Mouse (Mus musculus): ENCODE data around the gene Mfsd6l. TPM values are rescaled to one million over a fixed set of nuclear protein-coding genes. Genes with fewer than 3 reads are reported as not detected.

The Mfsd6l gene
- total and polyA plus RNA-seq, 3 experiments, result 0.27 TPM; not detected in 2

- DNase-seq (ENCODE audit: low spot score), result no peak
- Histone ChIP-seq H3K9me3 (replicated peaks) (no peaks in the 10 kb centered on the region), H3K4me3 (ENCODE audit: low read depth, low read length) (no peak overlapping the region), H3K27me3 (ENCODE audit: insufficient read depth, low read length) (no peaks in the 10 kb centered on the region), H3K4me1 (ENCODE audit: insufficient read depth, low read depth, low read length) (no peaks in the 10 kb centered on the region), H3K36me3 (replicated peaks) (no peaks in the 10 kb centered on the region)
- no peak for ATAC-seq (ENCODE audit: extremely low read depth, insufficient number of reproducible peaks, low FRiP score, poor library complexity, severe bottlenecking)
- TF ChIP-seq GATA2 (IDR thresholded peaks at IDR 0.05; ENCODE audit: borderline replicate concordance, low read depth, low read length) (no peak), GATA1 (IDR thresholded peaks at IDR 0.05; ENCODE audit: borderline replicate concordance, low read length) (no peak), POLR2AphosphoS5 (IDR thresholded peaks at IDR 0.05; ENCODE audit: insufficient replicate concordance, low read depth, low read length) (no peak), CTCF (IDR thresholded peaks at IDR 0.05; ENCODE audit: low read depth, low read length) (no peak), TAL1 (conservative IDR thresholded peaks at IDR 0.05; ENCODE audit: low read depth, low read length) (no peak)
Observed at GRCm38 (mm10) chr11:68545172-68545571, 10.8 kb upstream of the Mfsd6l start.

GRCm38 (mm10) chr11:68545682-68546222 is 10.2 kb upstream of the Mfsd6l start:
- H3K36me3 ChIP-seq (replicated peaks), result no peaks in the 10 kb centered on the region
- no peaks in the 10 kb centered on the region for H3K9me3 ChIP-seq (replicated peaks)
- ATAC-seq (ENCODE audit: extremely low read depth, insufficient number of reproducible peaks, low FRiP score, poor library complexity, severe bottlenecking) (no peak), DNase-seq (ENCODE audit: low spot score) (no peak)
- TF ChIP-seq POLR2AphosphoS5 (IDR thresholded peaks at IDR 0.05; ENCODE audit: insufficient replicate concordance, low read depth, low read length), result no peak
- TF ChIP-seq GATA2 (IDR thresholded peaks at IDR 0.05; ENCODE audit: borderline replicate concordance, low read depth, low read length), result no peak
- TF ChIP-seq TAL1 (conservative IDR thresholded peaks at IDR 0.05; ENCODE audit: low read depth, low read length), result no peak
- no peak for TF ChIP-seq GATA1 (IDR thresholded peaks at IDR 0.05; ENCODE audit: borderline replicate concordance, low read length)
- no peak for TF ChIP-seq CTCF (IDR thresholded peaks at IDR 0.05; ENCODE audit: low read depth, low read length)
- H3K4me1 ChIP-seq (ENCODE audit: insufficient read depth, low read depth, low read length), result no peaks in the 10 kb centered on the region
- H3K27me3 ChIP-seq (ENCODE audit: insufficient read depth, low read length), result no peaks in the 10 kb centered on the region
- H3K4me3 ChIP-seq (ENCODE audit: low read depth, low read length), result no peak overlapping the region

DNA sequence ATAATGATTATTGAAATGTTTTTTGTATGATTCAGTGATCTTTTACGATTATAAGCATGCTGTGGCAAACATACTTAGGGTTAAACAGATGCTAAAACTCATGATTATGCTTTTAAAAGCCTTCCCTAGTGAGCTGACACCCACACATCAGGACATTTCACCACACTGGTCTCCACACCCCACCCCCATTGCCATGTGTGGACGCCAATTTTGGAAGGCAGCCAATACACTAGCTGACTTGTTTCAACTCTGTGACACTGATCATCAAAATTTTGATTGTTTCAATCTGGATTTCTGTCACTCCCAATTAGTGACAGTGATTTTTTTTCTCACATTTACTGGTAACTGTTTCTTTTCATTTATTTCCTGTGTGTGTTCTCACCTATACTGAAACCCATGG is 8.5 kb upstream of the Mfsd6l start:
- DNase-seq (ENCODE audit: low spot score) (no peak), ATAC-seq (ENCODE audit: extremely low read depth, insufficient number of reproducible peaks, low FRiP score, poor library complexity, severe bottlenecking) (no peak)
- no peak overlapping the region for H3K4me3 ChIP-seq (ENCODE audit: low read depth, low read length)
- TF ChIP-seq TAL1 (conservative IDR thresholded peaks at IDR 0.05; ENCODE audit: low read depth, low read length), result no peak
- TF ChIP-seq GATA1 (IDR thresholded peaks at IDR 0.05; ENCODE audit: borderline replicate concordance, low read length), result no peak
- no peak for TF ChIP-seq POLR2AphosphoS5 (IDR thresholded peaks at IDR 0.05; ENCODE audit: insufficient replicate concordance, low read depth, low read length)
- TF ChIP-seq CTCF (IDR thresholded peaks at IDR 0.05; ENCODE audit: low read depth, low read length), result no peak
- TF ChIP-seq GATA2 (IDR thresholded peaks at IDR 0.05; ENCODE audit: borderline replicate concordance, low read depth, low read length), result no peak
- H3K27me3 ChIP-seq (ENCODE audit: insufficient read depth, low read length), result no peaks in the 10 kb centered on the region
- no peaks in the 10 kb centered on the region for H3K9me3 ChIP-seq (replicated peaks)
- no peaks in the 10 kb centered on the region for H3K36me3 ChIP-seq (replicated peaks)
- H3K4me1 ChIP-seq (ENCODE audit: insufficient read depth, low read depth, low read length), result no peaks in the 10 kb centered on the region

- H3K4me1 ChIP-seq (ENCODE audit: insufficient read depth, low read depth, low read length), result no peaks in the 10 kb centered on the region
- H3K36me3 ChIP-seq (replicated peaks), result no peaks in the 10 kb centered on the region
- DNase-seq (ENCODE audit: low spot score) (no peak), ATAC-seq (ENCODE audit: extremely low read depth, insufficient number of reproducible peaks, low FRiP score, poor library complexity, severe bottlenecking) (no peak)
- H3K27me3 ChIP-seq (ENCODE audit: insufficient read depth, low read length), result no peaks in the 10 kb centered on the region
- no peak overlapping the region for H3K4me3 ChIP-seq (ENCODE audit: low read depth, low read length)
- H3K9me3 ChIP-seq (replicated peaks), result no peaks in the 10 kb centered on the region
- TF ChIP-seq CTCF (IDR thresholded peaks at IDR 0.05; ENCODE audit: low read depth, low read length) (peak; percentile 75; the same call in 1 of the 2 replicates), GATA1 (IDR thresholded peaks at IDR 0.05; ENCODE audit: borderline replicate concordance, low read length) (no peak)
Observed at GRCm38 (mm10) chr11:68549597-68549996, 6.4 kb upstream of the Mfsd6l start.

DNA sequence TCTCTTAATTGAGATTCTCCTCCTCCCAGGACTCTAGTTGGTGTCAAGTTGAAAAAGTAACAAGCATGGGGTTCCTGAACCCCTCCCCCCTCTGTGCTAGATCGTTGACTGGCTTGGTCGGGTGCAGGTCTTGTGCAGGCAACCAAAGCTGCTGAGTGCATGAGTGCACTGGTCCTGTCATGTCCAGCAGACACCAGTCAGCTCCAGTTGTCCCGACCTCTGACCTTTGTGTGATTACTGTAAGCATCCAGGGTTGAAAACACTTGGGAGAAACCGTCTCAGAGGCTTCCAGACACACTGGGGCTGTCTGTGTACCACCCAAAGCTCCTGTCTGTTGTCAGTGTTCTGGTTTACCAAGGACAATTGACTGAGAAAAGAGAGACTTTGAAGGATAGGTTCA is 5.6 kb upstream of the Mfsd6l start:
- Histone ChIP-seq H3K9me3 (replicated peaks) (no peaks in the 10 kb centered on the region), H3K4me1 (ENCODE audit: insufficient read depth, low read depth, low read length) (no peaks in the 10 kb centered on the region), H3K4me3 (ENCODE audit: low read depth, low read length) (no peak overlapping the region), H3K36me3 (replicated peaks) (no peaks in the 10 kb centered on the region), H3K27me3 (ENCODE audit: insufficient read depth, low read length) (no peaks in the 10 kb centered on the region)
- no peak for ATAC-seq (ENCODE audit: extremely low read depth, insufficient number of reproducible peaks, low FRiP score, poor library complexity, severe bottlenecking)
- TF ChIP-seq CTCF (IDR thresholded peaks at IDR 0.05; ENCODE audit: low read depth, low read length) (no peak), POLR2AphosphoS5 (IDR thresholded peaks at IDR 0.05; ENCODE audit: insufficient replicate concordance, low read depth, low read length) (no peak), GATA1 (IDR thresholded peaks at IDR 0.05; ENCODE audit: borderline replicate concordance, low read length) (no peak), GATA2 (IDR thresholded peaks at IDR 0.05; ENCODE audit: borderline replicate concordance, low read depth, low read length) (no peak), TAL1 (conservative IDR thresholded peaks at IDR 0.05; ENCODE audit: low read depth, low read length) (no peak)
- no peak for DNase-seq (ENCODE audit: low spot score)

GRCm38 (mm10) chr11:68553981-68554471 is 2.0 kb upstream of the Mfsd6l start:
- no peaks in the 10 kb centered on the region for H3K4me1 ChIP-seq (ENCODE audit: insufficient read depth, low read depth, low read length)
- no peaks in the 10 kb centered on the region for H3K36me3 ChIP-seq (replicated peaks)
- TF ChIP-seq TAL1 (conservative IDR thresholded peaks at IDR 0.05; ENCODE audit: low read depth, low read length) (no peak), GATA2 (IDR thresholded peaks at IDR 0.05; ENCODE audit: borderline replicate concordance, low read depth, low read length) (no peak), CTCF (IDR thresholded peaks at IDR 0.05; ENCODE audit: low read depth, low read length) (no peak), GATA1 (IDR thresholded peaks at IDR 0.05; ENCODE audit: borderline replicate concordance, low read length) (no peak), POLR2AphosphoS5 (IDR thresholded peaks at IDR 0.05; ENCODE audit: insufficient replicate concordance, low read depth, low read length) (no peak)
- no peak overlapping the region for H3K4me3 ChIP-seq (ENCODE audit: low read depth, low read length)
- H3K9me3 ChIP-seq (replicated peaks), result no peaks in the 10 kb centered on the region
- DNase-seq (ENCODE audit: low spot score), result no peak
- ATAC-seq (ENCODE audit: extremely low read depth, insufficient number of reproducible peaks, low FRiP score, poor library complexity, severe bottlenecking), result no peak
- H3K27me3 ChIP-seq (ENCODE audit: insufficient read depth, low read length), result peaks cover 2% of the 10 kb centered on the region; the same call in 1 of the 2 replicates

All from G1E (cell line).